Mouse (Mus musculus): Measurements from ENCODE around the gene Tmprss13. TPM values are rescaled to one million over a fixed set of nuclear protein-coding genes. Genes with fewer than 3 reads are reported as not detected.

Tmprss13 gene
- total and polyA plus RNA-seq, 2 experiments: not detected

DNA sequence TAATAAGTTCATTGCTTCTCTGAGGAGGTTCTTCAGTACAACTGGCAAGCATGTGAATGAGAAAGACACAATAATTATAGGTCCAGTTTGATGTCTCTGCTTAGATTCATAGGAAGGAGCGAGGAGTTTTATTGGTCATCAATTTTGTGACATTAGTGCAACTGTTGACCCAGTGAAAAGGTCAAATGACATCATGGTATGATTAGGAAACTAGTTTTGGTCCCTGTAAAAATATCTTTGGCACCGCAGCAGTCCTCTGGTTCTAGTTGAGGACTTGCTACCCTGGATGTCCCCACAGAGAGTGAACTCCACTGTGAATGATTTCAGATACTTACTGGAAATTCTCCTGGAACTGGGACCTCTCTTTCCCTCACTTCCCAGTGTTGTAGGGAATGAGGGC is 36.3 kb downstream of the Tmprss13 start:
- peak; percentile 71 for DNase-seq (ENCODE audit: extremely low read depth, low read depth, low spot score)
- H3K4me1 ChIP-seq (ENCODE audit: control insufficient read depth, insufficient read depth, low read length): no peaks in the 10 kb centered on the region
- no peaks in the 10 kb centered on the region for H3K36me3 ChIP-seq (ENCODE audit: control insufficient read depth, insufficient read depth, low read length)
- no peak overlapping the region for H3K4me3 ChIP-seq (ENCODE audit: insufficient read depth, low read depth, low read length)
- H3K27ac ChIP-seq (replicated peaks; ENCODE audit: insufficient read depth, low read depth, low read length): no peak overlapping the region
- TF ChIP-seq CTCF (IDR thresholded peaks at IDR 0.05; ENCODE audit: low read depth, low read length) (no peak), POLR2A (IDR thresholded peaks at IDR 0.05; ENCODE audit: extremely low read depth, insufficient read depth, low read length) (no peak)
- H3K27me3 ChIP-seq (ENCODE audit: control insufficient read depth, insufficient read depth, low read length): no peaks in the 10 kb centered on the region
- no peak overlapping the region for H3K9ac ChIP-seq (ENCODE audit: low read depth, low read length)
- 14% methylated on average over 2 of the region's 2 CpGs for WGBS
- no peaks in the 10 kb centered on the region for H3K79me2 ChIP-seq (ENCODE audit: control insufficient read depth, insufficient read depth, low read length)

DNA sequence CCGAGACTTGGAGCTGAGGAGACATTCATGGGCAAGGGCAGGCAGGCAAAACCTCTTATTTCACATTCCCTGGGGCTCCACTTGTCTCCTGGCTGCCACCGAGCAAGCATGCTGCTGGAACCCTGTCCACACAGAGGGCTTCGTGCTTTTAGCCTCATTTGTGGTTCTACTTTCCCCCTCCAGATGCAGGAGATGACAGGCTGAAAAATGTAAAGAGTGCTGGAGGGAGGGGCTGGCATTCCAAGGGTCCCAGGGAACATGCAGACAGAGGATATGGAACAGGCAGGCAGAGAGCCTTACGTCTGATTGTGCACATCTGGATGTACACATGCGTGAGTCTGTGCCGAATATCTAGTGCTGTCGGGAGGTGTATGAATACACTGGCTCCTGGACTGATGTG is 39.5 kb downstream of the Tmprss13 start:
- DNase-seq (ENCODE audit: extremely low read depth, low read depth, low spot score): no peak
- Histone ChIP-seq H3K79me2 (ENCODE audit: control insufficient read depth, insufficient read depth, low read length) (no peaks in the 10 kb centered on the region), H3K27me3 (ENCODE audit: control insufficient read depth, insufficient read depth, low read length) (no peaks in the 10 kb centered on the region), H3K36me3 (ENCODE audit: control insufficient read depth, insufficient read depth, low read length) (no peaks in the 10 kb centered on the region), H3K27ac (replicated peaks; ENCODE audit: insufficient read depth, low read depth, low read length) (no peak overlapping the region), H3K9ac (ENCODE audit: low read depth, low read length) (no peak overlapping the region), H3K4me1 (ENCODE audit: control insufficient read depth, insufficient read depth, low read length) (no peaks in the 10 kb centered on the region), H3K4me3 (ENCODE audit: insufficient read depth, low read depth, low read length) (no peak overlapping the region)
- TF ChIP-seq POLR2A (IDR thresholded peaks at IDR 0.05; ENCODE audit: extremely low read depth, insufficient read depth, low read length): no peak
- no peak for TF ChIP-seq CTCF (IDR thresholded peaks at IDR 0.05; ENCODE audit: low read depth, low read length)
- WGBS: 73% methylated on average over 7 of the region's 7 CpGs

DNA sequence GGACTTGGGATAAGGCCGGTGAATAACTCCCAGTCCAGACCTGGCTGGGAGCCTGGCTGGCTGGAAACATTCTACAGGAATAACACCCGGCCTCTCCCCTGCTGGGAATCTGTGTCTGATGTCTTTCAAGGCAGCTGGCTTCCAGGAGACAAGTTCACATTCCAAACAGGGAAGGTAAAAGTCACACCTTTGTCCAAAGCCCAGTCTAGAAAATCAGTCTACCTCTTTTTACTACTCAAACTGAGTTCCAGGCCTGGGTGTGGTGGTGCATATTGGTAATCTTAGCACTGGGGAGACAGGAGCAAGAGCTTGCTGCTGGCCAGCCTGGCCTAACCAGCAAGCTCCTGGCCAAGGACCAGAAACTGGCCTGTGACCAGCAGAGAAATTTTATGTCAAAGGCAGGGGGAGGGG is 43.2 kb downstream of the Tmprss13 start:
- Histone ChIP-seq H3K27me3 (ENCODE audit: control insufficient read depth, insufficient read depth, low read length) (no peaks in the 10 kb centered on the region), H3K27ac (replicated peaks; ENCODE audit: insufficient read depth, low read depth, low read length) (no peak overlapping the region), H3K79me2 (ENCODE audit: control insufficient read depth, insufficient read depth, low read length) (no peaks in the 10 kb centered on the region), H3K36me3 (ENCODE audit: control insufficient read depth, insufficient read depth, low read length) (no peaks in the 10 kb centered on the region), H3K4me3 (ENCODE audit: insufficient read depth, low read depth, low read length) (no peak overlapping the region), H3K4me1 (ENCODE audit: control insufficient read depth, insufficient read depth, low read length) (no peaks in the 10 kb centered on the region), H3K9ac (ENCODE audit: low read depth, low read length) (no peak overlapping the region)
- DNase-seq (ENCODE audit: extremely low read depth, low read depth, low spot score): no peak
- 47% methylated on average over 2 of the region's 2 CpGs for WGBS
- TF ChIP-seq CTCF (IDR thresholded peaks at IDR 0.05; ENCODE audit: low read depth, low read length) (no peak), POLR2A (IDR thresholded peaks at IDR 0.05; ENCODE audit: extremely low read depth, insufficient read depth, low read length) (no peak)

DNA sequence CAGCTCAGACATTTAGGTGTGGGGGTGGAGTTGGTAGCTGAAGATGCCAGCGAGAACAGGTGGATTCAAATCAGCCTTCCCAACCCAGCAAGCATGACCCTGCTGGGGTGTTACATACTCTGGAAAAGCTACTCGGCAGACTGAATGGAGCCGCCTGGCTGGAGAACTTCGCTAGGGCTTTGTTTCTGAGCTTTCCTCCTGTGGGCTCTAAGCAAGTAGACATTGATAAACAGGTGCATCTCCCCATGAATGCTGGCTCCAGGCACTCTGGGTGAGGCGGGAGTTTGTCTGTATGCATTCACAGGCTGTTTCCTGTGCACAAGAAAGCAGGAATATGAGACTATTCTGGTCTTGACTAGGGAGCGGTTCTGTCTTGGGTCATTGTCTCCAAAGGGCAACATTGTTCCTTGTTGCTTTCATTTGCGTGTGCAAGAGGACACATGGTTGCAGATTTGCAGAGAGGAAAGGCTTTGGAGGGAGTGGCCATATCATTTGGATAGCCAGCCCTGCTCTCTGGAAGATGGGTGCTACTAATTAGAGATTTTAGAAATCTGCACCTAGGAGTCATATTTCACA is 44.8 kb downstream of the Tmprss13 start:
- 55% methylated on average over 7 of the region's 7 CpGs for WGBS
- H3K79me2 ChIP-seq (ENCODE audit: control insufficient read depth, insufficient read depth, low read length): no peaks in the 10 kb centered on the region

DNA sequence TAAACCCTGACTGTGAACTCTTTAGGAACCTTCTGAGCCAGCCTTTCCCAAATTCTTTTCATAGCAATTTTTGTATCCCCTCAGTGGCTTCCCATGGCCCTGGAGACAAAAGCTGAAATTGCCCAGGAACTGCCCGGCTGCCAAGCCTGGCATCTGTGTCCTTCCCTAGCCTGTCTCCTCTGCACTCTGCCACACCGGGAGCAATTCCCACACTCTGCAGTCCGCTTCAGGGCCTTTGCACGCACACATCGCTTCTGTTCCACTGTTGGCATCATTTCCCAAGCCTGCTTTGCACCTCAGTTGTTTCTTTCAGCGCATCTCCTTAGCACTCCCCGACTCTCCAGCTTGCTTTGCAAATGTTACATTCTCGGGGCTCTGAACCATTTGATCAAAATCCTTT is 48.8 kb downstream of the Tmprss13 start:
- H3K9ac ChIP-seq (ENCODE audit: low read depth, low read length): no peak overlapping the region
- TF ChIP-seq POLR2A (IDR thresholded peaks at IDR 0.05; ENCODE audit: extremely low read depth, insufficient read depth, low read length) (no peak), CTCF (IDR thresholded peaks at IDR 0.05; ENCODE audit: low read depth, low read length) (no peak)
- no peaks in the 10 kb centered on the region for H3K4me1 ChIP-seq (ENCODE audit: control insufficient read depth, insufficient read depth, low read length)
- no peaks in the 10 kb centered on the region for H3K36me3 ChIP-seq (ENCODE audit: control insufficient read depth, insufficient read depth, low read length)
- WGBS: 69% methylated on average over 8 of the region's 8 CpGs
- no peak for DNase-seq (ENCODE audit: extremely low read depth, low read depth, low spot score)
- H3K27ac ChIP-seq (replicated peaks; ENCODE audit: insufficient read depth, low read depth, low read length): no peak overlapping the region
- H3K27me3 ChIP-seq (ENCODE audit: control insufficient read depth, insufficient read depth, low read length): peaks cover 7% of the 10 kb centered on the region; the same call in 1 of the 2 replicates
- no peaks in the 10 kb centered on the region for H3K79me2 ChIP-seq (ENCODE audit: control insufficient read depth, insufficient read depth, low read length)
- H3K4me3 ChIP-seq (ENCODE audit: insufficient read depth, low read depth, low read length): no peak overlapping the region

More for the DNA sequence above, 44.8 kb downstream of the Tmprss13 start:
- H3K27me3 ChIP-seq (ENCODE audit: control insufficient read depth, insufficient read depth, low read length): no peaks in the 10 kb centered on the region
- DNase-seq (ENCODE audit: extremely low read depth, low read depth, low spot score): no peak
- H3K36me3 ChIP-seq (ENCODE audit: control insufficient read depth, insufficient read depth, low read length): no peaks in the 10 kb centered on the region
- no peak overlapping the region for H3K9ac ChIP-seq (ENCODE audit: low read depth, low read length)
- TF ChIP-seq POLR2A (IDR thresholded peaks at IDR 0.05; ENCODE audit: extremely low read depth, insufficient read depth, low read length): no peak
- no peak for TF ChIP-seq CTCF (IDR thresholded peaks at IDR 0.05; ENCODE audit: low read depth, low read length)
- H3K4me3 ChIP-seq (ENCODE audit: insufficient read depth, low read depth, low read length): no peak overlapping the region
- no peaks in the 10 kb centered on the region for H3K4me1 ChIP-seq (ENCODE audit: control insufficient read depth, insufficient read depth, low read length)
- no peak overlapping the region for H3K27ac ChIP-seq (replicated peaks; ENCODE audit: insufficient read depth, low read depth, low read length)

DNA sequence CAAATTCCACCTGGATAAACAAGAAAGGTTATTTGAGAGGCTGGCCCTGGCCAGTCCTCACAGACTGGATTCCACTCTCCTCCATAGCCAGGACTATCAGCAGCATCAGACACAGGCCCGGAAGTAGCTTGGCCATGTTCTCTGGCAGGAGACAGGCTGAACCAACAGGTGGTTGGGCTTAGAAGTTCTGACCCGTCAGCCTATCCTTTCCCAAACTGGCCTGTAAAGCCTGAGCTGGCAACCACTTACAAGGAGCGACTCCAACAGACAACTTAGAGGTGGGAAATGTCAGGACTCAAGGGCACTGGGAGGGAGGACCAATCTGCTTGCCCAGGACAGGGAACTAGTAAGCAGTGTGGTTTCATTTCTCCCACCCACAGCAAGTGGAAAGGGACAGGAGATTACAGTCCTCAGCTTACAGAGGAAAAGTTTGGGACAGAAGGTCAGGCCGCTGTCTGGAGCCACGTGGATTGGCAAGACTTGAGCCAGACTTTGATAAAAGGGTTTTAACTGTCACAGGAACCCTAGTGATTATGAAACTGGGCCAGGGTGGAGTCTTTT is 49.5 kb downstream of the Tmprss13 start:
- TF ChIP-seq POLR2A (IDR thresholded peaks at IDR 0.05; ENCODE audit: extremely low read depth, insufficient read depth, low read length): no peak
- TF ChIP-seq CTCF (IDR thresholded peaks at IDR 0.05; ENCODE audit: low read depth, low read length): no peak
- DNase-seq (ENCODE audit: extremely low read depth, low read depth, low spot score): peak; percentile 79
- Histone ChIP-seq H3K79me2 (ENCODE audit: control insufficient read depth, insufficient read depth, low read length) (no peaks in the 10 kb centered on the region), H3K36me3 (ENCODE audit: control insufficient read depth, insufficient read depth, low read length) (no peaks in the 10 kb centered on the region), H3K27ac (replicated peaks; ENCODE audit: insufficient read depth, low read depth, low read length) (no peak overlapping the region), H3K4me1 (ENCODE audit: control insufficient read depth, insufficient read depth, low read length) (no peaks in the 10 kb centered on the region), H3K27me3 (ENCODE audit: control insufficient read depth, insufficient read depth, low read length) (peaks cover 7% of the 10 kb centered on the region; the same call in 1 of the 2 replicates), H3K9ac (ENCODE audit: low read depth, low read length) (no peak overlapping the region), H3K4me3 (ENCODE audit: insufficient read depth, low read depth, low read length) (no peak overlapping the region)
- WGBS: 34% methylated on average over 5 of the region's 5 CpGs

All from liver, adult 2 months (tissue).